Mouse (Mus musculus) urinary bladder, adult 2 months (tissue): ENCODE measurements around the gene Gm10447. TPM values are rescaled to one million over a fixed set of nuclear protein-coding genes. Genes with fewer than 3 reads are reported as not detected.

Experiments used
- DNase-seq: peaks from one replicate; pipeline ENCODE4 v3.0.0; 2022; ENCODE audit warnings: low spot score
- polyA plus RNA-seq: library from polyadenylated mRNA; depleted of rRNA; stranded (reverse); fragments of >200 nt; gene quantifications from 2 replicates; pipeline ENCODE4 v1.2.3, GENCODE M21; 2012; rRNA removed

The Gm10447 gene
- 1.8 and 2.9 TPM in 2 replicates for polyA plus RNA-seq

- peak; percentile 69 for DNase-seq
Observed at GRCm38 (mm10) chr11:53456474-53457371, at the start of gene Gm10447, which contains the start of gene Shroom1. Gene Gm10447, minus strand, starts transcription at chr11:53457110. Gene Shroom1, plus strand, starts transcription at chr11:53457205.

GRCm38 (mm10) chr11:53505026-53505663, 48.2 kb upstream of the Gm10447 start:
- DNase-seq, result no peak

GRCm38 (mm10) chr11:53504376-53504775, 47.5 kb upstream of the Gm10447 start:
- no peak for DNase-seq

- DNase-seq, result no peak
Observed at GRCm38 (mm10) chr11:53503738-53504137, 46.8 kb upstream of the Gm10447 start.

GRCm38 (mm10) chr11:53502039-53502765, 45.3 kb upstream of the Gm10447 start:
- no peak for DNase-seq

- no peak for DNase-seq
Observed at GRCm38 (mm10) chr11:53500569-53500968, 43.7 kb upstream of the Gm10447 start.

GRCm38 (mm10) chr11:53496946-53497345, 40.0 kb upstream of the Gm10447 start:
- no peak for DNase-seq

GRCm38 (mm10) chr11:53495417-53495816, 38.5 kb upstream of the Gm10447 start:
- no peak for DNase-seq

- DNase-seq, result no peak
Observed at GRCm38 (mm10) chr11:53493243-53493955, 36.5 kb upstream of the Gm10447 start.

GRCm38 (mm10) chr11:53491954-53492401, 35.1 kb upstream of the Gm10447 start:
- DNase-seq, result no peak

GRCm38 (mm10) chr11:53489421-53489820, 32.5 kb upstream of the Gm10447 start:
- no peak for DNase-seq

GRCm38 (mm10) chr11:53489007-53489406, 32.1 kb upstream of the Gm10447 start:
- DNase-seq, result no peak

GRCm38 (mm10) chr11:53486822-53487594, 30.1 kb upstream of the Gm10447 start:
- DNase-seq, result peak; percentile 47

GRCm38 (mm10) chr11:53486351-53486750, 29.4 kb upstream of the Gm10447 start:
- no peak for DNase-seq

- no peak for DNase-seq
Observed at GRCm38 (mm10) chr11:53485719-53486118, 28.8 kb upstream of the Gm10447 start.

GRCm38 (mm10) chr11:53483159-53483891, 26.4 kb upstream of the Gm10447 start:
- no peak for DNase-seq

- no peak for DNase-seq
Observed at GRCm38 (mm10) chr11:53481088-53481730, 24.3 kb upstream of the Gm10447 start.

GRCm38 (mm10) chr11:53479783-53480301, 22.9 kb upstream of the Gm10447 start, which contains the start of the genes Gm9945 and Sowaha:
Gene Gm9945, plus strand, starts transcription at chr11:53480166.
Gene Sowaha, minus strand, starts transcription at chr11:53480274.
- DNase-seq, result peak; percentile 50
